Mouse (Mus musculus) colon, adult 2 months (tissue): ENCODE results near the gene Tex19.2. TPM values are rescaled to one million over a fixed set of nuclear protein-coding genes. Genes with fewer than 3 reads are reported as not detected.

ENCODE experiments used
- polyA plus RNA-seq: library from polyadenylated mRNA; depleted of rRNA; stranded (reverse); fragments of >200 nt; gene quantifications from 2 replicates; pipeline ENCODE4 v1.2.3, GENCODE M21; 2012; rRNA removed

The Tex19.2 gene
- polyA plus RNA-seq: not detected in 2 replicates

GRCm38 (mm10) chr11:121118577-121118976 is at the start of gene Tex19.2:
Gene Tex19.2, minus strand, starts transcription at chr11:121118677.

GRCm38 (mm10) chr11:121159971-121160370 is 41.5 kb upstream of the Tex19.2 start, which contains the start of gene Uts2r:
Gene Uts2r, plus strand, starts transcription at chr11:121160271.

GRCm38 (mm10) chr11:121145865-121146264 is 27.4 kb upstream of the Tex19.2 start, which contains the start of gene Tex19.1:
Gene Tex19.1, plus strand, starts transcription at chr11:121146143.

GRCm38 (mm10) chr11:121081120-121081519 is 37.4 kb downstream of the Tex19.2 start, which contains the start of gene Sectm1a:
Gene Sectm1a, minus strand, starts transcription at chr11:121081220.

Other genes starting within 250 kb of the Tex19.2 start
- gene Ccdc57, start 185.8 kb downstream of the Tex19.2 start, polyA plus RNA-seq: 1.3 and 1.5 TPM in 2 replicates
- 14.8 and 25.6 TPM in 2 replicates for gene Slc16a3, start 170.2 kb downstream of the Tex19.2 start, polyA plus RNA-seq
- gene Csnk1d, start 127.3 kb downstream of the Tex19.2 start, polyA plus RNA-seq: 67.9 and 71.9 TPM in 2 replicates
- 3.4 and 9.3 TPM in 2 replicates for gene Cd7, start 79.3 kb downstream of the Tex19.2 start, polyA plus RNA-seq
- gene Sectm1b, start 55.1 kb downstream of the Tex19.2 start, polyA plus RNA-seq: 131 and 155 TPM in 2 replicates
- 6.6 and 8.6 TPM in 2 replicates for gene Sectm1a, start 37.5 kb downstream of the Tex19.2 start, polyA plus RNA-seq
- gene Tex19.1, start 27.5 kb upstream of the Tex19.2 start, polyA plus RNA-seq: 0.28 and 0.31 TPM in 2 replicates
- 0.06 TPM in 1 of 2 replicates, not detected in the other for gene Uts2r, start 41.6 kb upstream of the Tex19.2 start, polyA plus RNA-seq
- 24.1 and 29.5 TPM in 2 replicates for gene Hexdc, start 85.8 kb upstream of the Tex19.2 start, polyA plus RNA-seq
- gene Ogfod3, start 86.0 kb upstream of the Tex19.2 start, polyA plus RNA-seq: 17.2 and 18.7 TPM in 2 replicates
- 24.8 and 30.0 TPM in 2 replicates for gene Cybc1, start 110.6 kb upstream of the Tex19.2 start, polyA plus RNA-seq
- gene Narf, start 118.6 kb upstream of the Tex19.2 start, polyA plus RNA-seq: 34.3 and 40.5 TPM in 2 replicates
- gene Foxk2, start 141.3 kb upstream of the Tex19.2 start, polyA plus RNA-seq: 40.6 and 40.9 TPM in 2 replicates
- gene Wdr45b, start 235.8 kb upstream of the Tex19.2 start, polyA plus RNA-seq: 34.1 and 34.3 TPM in 2 replicates